Mouse (Mus musculus) lung, postnatal 4 days (tissue): Measurements from ENCODE around the gene Cep57.
"Not testable (repeated sequence)": the region's sequence is repeated elsewhere in the genome, so short reads cannot be mapped to it uniquely, and the experiment has no call there.

Experiments used
- DNase-seq, 2 experiments: peaks; one replicate each; pipeline ENCODE4 v3.0.0; 2021

Gene Cep57

DNA sequence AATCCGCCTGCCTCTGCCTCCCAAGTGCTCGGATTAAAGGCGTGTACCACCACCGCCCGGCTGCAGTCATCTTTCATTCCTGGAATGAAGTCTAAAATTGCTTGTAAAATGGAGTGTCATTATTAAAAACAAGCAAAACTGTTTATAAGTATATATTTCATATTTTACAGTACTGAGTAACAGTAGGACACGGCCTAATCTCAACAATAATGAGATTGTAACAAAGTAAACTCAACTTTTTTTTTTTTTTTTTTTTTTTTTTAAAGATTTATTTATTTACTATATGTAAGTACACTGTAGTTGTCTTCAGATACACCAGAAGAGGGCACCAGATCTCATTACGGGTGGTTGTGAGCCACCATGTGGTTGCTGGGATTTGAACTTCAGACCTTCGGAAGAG, 36.0 kb downstream of the Cep57 start:
- not testable (repeated sequence) for DNase-seq

DNA sequence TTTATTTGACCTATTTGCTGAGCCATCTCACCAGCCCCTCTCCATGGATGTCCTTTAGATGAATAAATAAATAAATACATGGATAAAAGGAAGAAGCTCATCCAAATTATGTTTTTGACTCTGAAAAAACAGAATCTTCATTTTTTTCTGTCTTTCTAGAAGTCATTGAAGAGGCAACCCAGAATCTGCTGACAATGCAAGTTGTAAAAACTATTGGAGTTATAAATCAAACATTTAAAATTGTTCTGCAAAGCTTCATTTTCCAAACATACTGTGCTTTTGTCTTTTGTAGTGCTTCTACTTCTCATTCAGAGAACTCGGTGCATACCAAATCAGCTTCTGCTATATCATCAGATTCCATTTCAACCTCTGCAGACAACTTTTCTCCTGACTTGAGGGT, 44.9 kb downstream of the Cep57 start:
- no peak for DNase-seq

DNA sequence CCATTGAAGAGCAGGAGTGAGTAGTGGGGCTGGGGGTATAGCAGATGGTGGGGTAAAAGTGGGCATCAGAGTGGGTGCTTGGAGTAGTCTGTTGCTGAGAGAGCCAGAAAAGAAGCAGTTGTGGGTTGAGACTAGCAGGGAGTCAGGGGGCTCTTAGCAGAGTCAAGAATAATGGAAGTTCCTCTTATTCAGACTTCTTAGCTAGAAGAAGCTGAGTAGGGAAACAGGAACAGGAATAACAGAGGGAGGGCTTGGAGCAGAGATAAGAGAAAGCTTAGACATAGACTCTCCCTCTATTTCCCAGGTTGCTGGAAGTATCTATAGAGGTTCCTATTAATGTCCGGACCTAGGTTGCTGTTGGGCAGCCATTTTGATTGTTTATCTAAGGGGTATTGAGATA, 52.2 kb downstream of the Cep57 start:
- DNase-seq, result no peak

- no peak for DNase-seq
Observed at GRCm38 (mm10) chr9:13766570-13766969, 60.3 kb downstream of the Cep57 start.

DNA sequence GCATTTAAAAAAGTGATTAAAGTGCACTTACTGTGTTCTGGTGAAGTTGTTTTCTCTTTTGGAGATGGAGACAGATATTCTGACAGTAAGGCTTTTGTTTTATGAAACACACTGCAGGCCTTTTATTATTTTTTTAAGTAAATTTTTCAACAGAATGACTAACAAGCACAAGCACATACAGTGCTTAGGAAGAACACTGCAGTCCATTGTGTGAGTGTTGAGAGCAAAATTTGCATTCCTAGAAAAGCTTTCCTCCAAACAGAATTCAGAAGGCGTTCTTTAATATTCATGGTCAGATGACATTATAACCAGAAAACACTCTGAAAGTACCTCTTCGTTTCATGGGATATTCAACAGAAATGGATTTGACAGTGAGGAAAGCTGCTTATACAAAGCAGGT, 61.3 kb downstream of the Cep57 start:
- DNase-seq, result no peak

DNA sequence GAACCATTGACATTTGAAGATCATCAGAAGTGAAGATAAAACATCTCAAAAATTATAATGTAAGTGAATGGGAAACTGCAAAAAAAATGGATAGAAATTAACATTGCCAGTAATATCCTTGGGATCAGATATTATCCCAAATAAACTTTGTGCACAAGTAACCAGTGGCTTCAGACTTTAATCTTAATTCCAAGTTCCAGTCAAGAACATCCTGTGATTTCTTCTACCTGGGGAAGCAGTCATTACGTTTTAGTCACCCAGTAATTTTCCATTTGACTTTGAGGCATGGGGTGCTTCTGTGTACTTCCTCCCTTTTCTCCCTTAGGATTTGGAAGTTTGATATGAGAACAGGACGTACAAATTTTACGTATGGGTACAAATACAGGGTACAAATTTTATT, 66.5 kb downstream of the Cep57 start:
- DNase-seq, result no peak
